12 mouse cellular contexts compared by ENCODE assay signal in the genomic region with DNA sequence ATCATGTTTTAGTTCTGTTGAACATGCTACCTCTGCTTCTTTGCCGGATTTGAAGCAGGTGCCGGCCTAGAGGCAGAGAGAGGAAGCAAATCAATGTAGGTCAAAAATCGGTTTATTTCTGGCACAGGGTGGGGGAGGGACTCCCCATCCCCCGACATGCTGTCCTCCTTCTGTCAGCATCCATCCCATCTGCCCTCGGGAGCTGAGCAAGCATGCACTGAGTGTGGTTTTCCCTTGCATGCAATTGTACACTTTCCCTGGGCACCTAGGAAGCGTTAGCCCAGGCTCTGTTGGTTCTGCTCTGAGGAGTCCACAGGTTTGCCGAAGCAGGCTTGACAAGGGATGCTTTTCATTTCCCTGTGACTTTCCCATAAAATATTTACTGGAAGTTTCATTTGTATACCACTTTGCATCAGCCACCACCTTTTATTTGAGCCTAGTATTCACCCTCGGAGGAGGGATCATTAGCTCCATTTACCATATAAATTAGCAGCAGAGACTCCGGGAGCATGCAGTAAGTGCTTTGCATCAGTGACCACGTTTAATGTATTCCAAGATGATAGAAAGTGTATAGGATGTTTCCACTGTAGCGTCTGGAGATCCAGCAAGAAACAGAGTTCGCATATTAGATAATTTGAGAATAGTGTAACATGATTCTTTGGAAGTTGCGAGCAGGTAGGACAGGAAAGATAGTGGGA. TPM values are rescaled to one million over a fixed set of nuclear protein-coding genes. Genes with fewer than 3 reads are reported as not detected.
DNase-seq lines count a peak whose midpoint lies in the region.
"Had no signal": no experiment of that assay in that cellular context is flagged by ENCODE, and none has a peak within 500 bp of the region (broad histone marks: within the 10 kb centered on the region; RNA-seq: fewer than 3 reads in every experiment).

No protein-coding gene starts in this region.

- DNase-seq in heart, adult 11 months = peak; percentile 33
- no peak for DNase-seq in heart, adult 18-20 months
- DNase-seq in cerebellum, adult 11 months = peak; percentile 81
- DNase-seq in cerebellum, postnatal 14 days = peak; percentile 85 to 88
- peak; percentile 15 for DNase-seq in layer of hippocampus, adult 9-11 months
- no peak for DNase-seq in kidney, postnatal 4 days
- DNase-seq in right cerebral cortex, postnatal 14 days = no peak
- no peak for DNase-seq in kidney, postnatal 10 days
- DNase-seq: gastrocnemius, postnatal 25 days; kidney, postnatal 36 days; liver, embryonic 13.5 days; lung, postnatal 10 days had no signal

RNA-seq across cellular contexts. Expression of a gene that starts 14.2 kb away (rescaled TPM):
- not detected for total RNA-seq in heart, adult 18-20 months (2021)
- total RNA-seq: gastrocnemius, postnatal 25 days had no signal

Comparison
In these comparisons a context has a peak if more than half of its experiments do, and no peak if none do; other contexts are left out.
1. DNase-seq: peak in heart, adult 11 months (single experiment), cerebellum, adult 11 months (single experiment), cerebellum, postnatal 14 days (2 of 2) and layer of hippocampus, adult 9-11 months (single experiment); none in heart, adult 18-20 months (0 of 2), kidney, postnatal 4 days (0 of 2), right cerebral cortex, postnatal 14 days (single experiment) and kidney, postnatal 10 days (single experiment).